12 mouse cellular contexts compared by ENCODE assay signal in genomic region chr1:59566926-59567325, GRCm38 (mm10). TPM values are rescaled to one million over a fixed set of nuclear protein-coding genes. Genes with fewer than 3 reads are reported as not detected.
A peak's percentile ranks its signal among the peaks of the same experiment; 100 is the strongest.
DNase-seq lines count a peak whose midpoint lies in the region; ATAC-seq and TF ChIP-seq lines count a peak whose summit lies in the region.
"Had no signal": no experiment of that assay in that cellular context is flagged by ENCODE, and none has a peak within 500 bp of the region (broad histone marks: within the 10 kb centered on the region; RNA-seq: fewer than 3 reads in every experiment).

No protein-coding gene starts in this region.

- DNase-seq in hindbrain, embryonic 11.5 days (ENCODE audit: low spot score) = no peak
- DNase-seq in Patski (ENCODE audit: low read depth, low spot score) = peak; percentile 42
- peak; percentile 24 to 47 for DNase-seq in layer of hippocampus, postnatal 14 days (ENCODE audit: low spot score in 2 of 2)
- DNase-seq in adipocyte (ENCODE audit: low spot score) = no peak
- DNase-seq in testis, postnatal 14 days (ENCODE audit: low spot score) = no peak
- no peak for DNase-seq in embryo, embryonic 10.5 days (ENCODE audit: low spot score)
- DNase-seq: kidney, adult 2 months; lung, postnatal 4 days had no signal

- H3K4me2 ChIP-seq in hindbrain, embryonic 16.5 days (ENCODE audit: low read length) = no peak overlapping the region
- no peak overlapping the region for H3K4me2 ChIP-seq in hindbrain, embryonic 11.5 days (replicated peaks; ENCODE audit: low read depth, low read length)
- no peak overlapping the region for H3K4me2 ChIP-seq in embryonic facial prominence, embryonic 15.5 days (replicated peaks)
- H3K4me2 ChIP-seq: heart, embryonic 15.5 days; limb, embryonic 13.5 days had no signal

- H3K27me3 ChIP-seq in hindbrain, embryonic 16.5 days (replicated peaks; ENCODE audit: control insufficient read depth, insufficient read depth, low read length) = no peaks in the 10 kb centered on the region
- H3K27me3 ChIP-seq in hindbrain, embryonic 11.5 days (ENCODE audit: control insufficient read depth, insufficient read depth, low read length) = no peaks in the 10 kb centered on the region
- no peaks in the 10 kb centered on the region for H3K27me3 ChIP-seq in Patski
- no peaks in the 10 kb centered on the region for H3K27me3 ChIP-seq in embryonic facial prominence, embryonic 15.5 days
- H3K27me3 ChIP-seq: heart, embryonic 15.5 days; limb, embryonic 13.5 days had no signal

- no peaks in the 10 kb centered on the region for H3K36me3 ChIP-seq in hindbrain, embryonic 16.5 days (ENCODE audit: control insufficient read depth, insufficient read depth, low read length)
- no peaks in the 10 kb centered on the region for H3K36me3 ChIP-seq in hindbrain, embryonic 11.5 days (ENCODE audit: control insufficient read depth, insufficient read depth, low read length)
- no peaks in the 10 kb centered on the region for H3K36me3 ChIP-seq in embryonic facial prominence, embryonic 15.5 days
- H3K36me3 ChIP-seq: heart, embryonic 15.5 days; limb, embryonic 13.5 days had no signal

- peak; percentile 60; the same call in 1 of the 2 replicates for ATAC-seq in hindbrain, embryonic 16.5 days
- ATAC-seq in hindbrain, embryonic 11.5 days (ENCODE audit: low FRiP score) = no peak
- ATAC-seq in Patski = peak; percentile 44
- ATAC-seq in embryonic facial prominence, embryonic 15.5 days (ENCODE audit: insufficient number of reproducible peaks, low FRiP score, low TSS enrichment, low read depth) = no peak

- POLR2A ChIA-PET in Patski (lab: Charles Lee) = interaction anchor here (0.5 kb wide), 1 partner anchor 1716 kb away, joined by 4 read pairs; no protein-coding TSS in a partner anchor

- H3K9ac ChIP-seq in hindbrain, embryonic 16.5 days (ENCODE audit: low read depth, low read length) = no peak overlapping the region
- no peak overlapping the region for H3K9ac ChIP-seq in hindbrain, embryonic 11.5 days (ENCODE audit: low read depth, low read length)
- H3K9ac ChIP-seq in embryonic facial prominence, embryonic 15.5 days = no peak overlapping the region
- H3K9ac ChIP-seq: heart, embryonic 15.5 days; limb, embryonic 13.5 days had no signal

- 0 out of 2 replicates have a peak, but pooled peaks cover 2% of the 10 kb centered on the region for H3K9me3 ChIP-seq in hindbrain, embryonic 16.5 days (ENCODE audit: control insufficient read depth, low read length)
- H3K9me3 ChIP-seq in hindbrain, embryonic 11.5 days (ENCODE audit: control insufficient read depth, low read length) = no peaks in the 10 kb centered on the region
- no peaks in the 10 kb centered on the region for H3K9me3 ChIP-seq in embryonic facial prominence, embryonic 15.5 days (replicated peaks)
- H3K9me3 ChIP-seq: heart, embryonic 15.5 days had no signal

- H3K4me3 ChIP-seq in hindbrain, embryonic 16.5 days (ENCODE audit: low read length) = no peak overlapping the region
- H3K4me3 ChIP-seq in hindbrain, embryonic 11.5 days (ENCODE audit: low read depth, low read length) = no peak overlapping the region
- H3K4me3 ChIP-seq in embryonic facial prominence, embryonic 15.5 days (replicated peaks) = no peak overlapping the region
- H3K4me3 ChIP-seq: heart, embryonic 15.5 days; limb, embryonic 13.5 days had no signal

- TF ChIP-seq CTCF in Patski (IDR thresholded peaks at IDR 0.05) = no peak

- in situ Hi-C loops in Patski (cut with MboI; ENCODE audit: low pct_unique_long_range_greater_than_20kb) = no loop called here

- WGBS in hindbrain, embryonic 16.5 days = 67% methylated on average over 6 of the region's 6 CpGs
- 76% methylated on average over 6 of the region's 6 CpGs for WGBS in hindbrain, embryonic 11.5 days
- 48% methylated on average over 6 of the region's 6 CpGs for WGBS in embryonic facial prominence, embryonic 15.5 days

- H3K27ac ChIP-seq in hindbrain, embryonic 16.5 days (ENCODE audit: low read depth, low read length) = no peak overlapping the region
- no peak overlapping the region for H3K27ac ChIP-seq in hindbrain, embryonic 11.5 days (ENCODE audit: low read depth, low read length)
- 0 out of 2 replicates have a peak overlapping the region, but pooled peaks have one; percentile 35 for H3K27ac ChIP-seq in embryonic facial prominence, embryonic 15.5 days (replicated peaks)
- H3K27ac ChIP-seq: heart, embryonic 15.5 days; limb, embryonic 13.5 days had no signal

- no peaks in the 10 kb centered on the region; the same call in 1 of the 2 replicates for H3K4me1 ChIP-seq in hindbrain, embryonic 16.5 days (ENCODE audit: control insufficient read depth, insufficient read depth, low read depth, low read length)
- no peaks in the 10 kb centered on the region for H3K4me1 ChIP-seq in hindbrain, embryonic 11.5 days (replicated peaks; ENCODE audit: control insufficient read depth, insufficient read depth, low read length)
- H3K4me1 ChIP-seq in embryonic facial prominence, embryonic 15.5 days = peaks cover 16% of the 10 kb centered on the region
- H3K4me1 ChIP-seq: heart, embryonic 15.5 days had no signal

- CTCF ChIA-PET in Patski (lab: Charles Lee) = interaction anchor here (1.4 kb wide), 1 partner anchor 8 kb away, joined by 3 read pairs; no protein-coding TSS in a partner anchor

RNA-seq across cellular contexts. Expression of gene Gm973, which starts 50.9 kb away (rescaled TPM):
- 11.3 and 11.5 TPM in 2 replicates for polyA plus RNA-seq in hindbrain, embryonic 16.5 days (2015; fragmentation: Nextera tagmentation; extraction: Ambion mirVana)
- polyA plus RNA-seq in hindbrain, embryonic 11.5 days (2014; fragmentation: Nextera tagmentation; extraction: Ambion mirVana) = 7.7 and 9.5 TPM in 2 replicates
- 0.13 TPM for polyA plus RNA-seq in Patski (2021)
- polyA plus RNA-seq in embryonic facial prominence, embryonic 15.5 days (2015; fragmentation: Nextera tagmentation; extraction: Ambion mirVana) = 9.0 and 13.4 TPM in 2 replicates
- 10 to 100 TPM; 10.2 to 11.5 TPM for total RNA-seq in layer of hippocampus, postnatal 14 days (2021)

Comparison
In these comparisons a context has a peak if more than half of its experiments do, and no peak if none do; other contexts are left out.
1. ATAC-seq: peak in hindbrain, embryonic 16.5 days (single experiment) and Patski (single experiment); none in hindbrain, embryonic 11.5 days (single experiment) and embryonic facial prominence, embryonic 15.5 days (single experiment).
2. DNase-seq: peak in Patski (single experiment) and layer of hippocampus, postnatal 14 days (2 of 2); none in hindbrain, embryonic 11.5 days (single experiment), adipocyte (single experiment), testis, postnatal 14 days (single experiment) and embryo, embryonic 10.5 days (single experiment).